Mouse (Mus musculus) thymus, postnatal 25 days (tissue): Measurements from ENCODE around the gene Prr36.
"Not testable (repeated sequence)": the region's sequence is repeated elsewhere in the genome, so short reads cannot be mapped to it uniquely, and the experiment has no call there.

Experiments
- DNase-seq: peaks from one replicate; pipeline ENCODE4 v3.0.0; 2022

Prr36 gene

DNA sequence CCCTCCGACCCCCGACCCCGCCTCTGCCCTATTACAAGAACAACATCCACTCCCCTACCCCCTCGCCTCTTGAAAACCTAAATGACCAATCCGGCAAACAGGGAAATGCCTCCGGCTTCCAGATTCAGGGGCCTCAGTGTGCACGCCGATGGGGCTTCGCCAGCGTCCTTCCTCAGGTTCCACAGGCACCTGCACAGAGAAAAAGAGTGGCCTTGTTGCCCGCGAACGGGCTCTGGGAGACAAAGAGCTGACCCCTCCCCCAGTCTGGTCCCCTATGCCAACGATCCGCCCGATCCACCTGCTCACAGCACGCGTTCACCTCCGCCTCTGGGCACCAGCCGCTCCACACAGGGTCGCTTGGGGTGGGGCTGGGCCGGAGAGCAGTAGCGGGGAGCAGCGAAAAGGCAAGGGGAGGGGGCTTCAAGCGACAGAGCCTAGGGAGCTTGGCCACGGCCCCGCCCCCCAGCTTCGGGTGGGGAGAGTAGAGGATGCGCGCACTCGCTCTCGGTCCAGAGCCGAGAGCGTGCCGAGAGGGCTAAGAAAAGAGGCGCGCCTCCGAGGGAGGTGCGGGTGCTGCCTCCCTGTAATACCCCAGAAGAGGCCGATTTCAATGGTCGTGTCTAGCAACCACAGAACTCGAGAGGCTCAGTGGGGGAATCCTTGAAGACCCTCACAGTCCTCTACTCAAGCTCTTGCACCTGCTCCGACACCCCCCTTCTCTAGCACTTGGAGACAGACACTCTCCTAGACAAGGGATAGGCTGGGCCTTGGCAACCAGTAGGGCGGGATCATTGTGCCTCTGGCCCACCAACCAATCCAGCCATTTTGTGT is at the start of gene Prr36:
Gene Prr36, minus strand, starts transcription at position 669 of the 831 bp plus-strand sequence.
- DNase-seq, result no peak

DNA sequence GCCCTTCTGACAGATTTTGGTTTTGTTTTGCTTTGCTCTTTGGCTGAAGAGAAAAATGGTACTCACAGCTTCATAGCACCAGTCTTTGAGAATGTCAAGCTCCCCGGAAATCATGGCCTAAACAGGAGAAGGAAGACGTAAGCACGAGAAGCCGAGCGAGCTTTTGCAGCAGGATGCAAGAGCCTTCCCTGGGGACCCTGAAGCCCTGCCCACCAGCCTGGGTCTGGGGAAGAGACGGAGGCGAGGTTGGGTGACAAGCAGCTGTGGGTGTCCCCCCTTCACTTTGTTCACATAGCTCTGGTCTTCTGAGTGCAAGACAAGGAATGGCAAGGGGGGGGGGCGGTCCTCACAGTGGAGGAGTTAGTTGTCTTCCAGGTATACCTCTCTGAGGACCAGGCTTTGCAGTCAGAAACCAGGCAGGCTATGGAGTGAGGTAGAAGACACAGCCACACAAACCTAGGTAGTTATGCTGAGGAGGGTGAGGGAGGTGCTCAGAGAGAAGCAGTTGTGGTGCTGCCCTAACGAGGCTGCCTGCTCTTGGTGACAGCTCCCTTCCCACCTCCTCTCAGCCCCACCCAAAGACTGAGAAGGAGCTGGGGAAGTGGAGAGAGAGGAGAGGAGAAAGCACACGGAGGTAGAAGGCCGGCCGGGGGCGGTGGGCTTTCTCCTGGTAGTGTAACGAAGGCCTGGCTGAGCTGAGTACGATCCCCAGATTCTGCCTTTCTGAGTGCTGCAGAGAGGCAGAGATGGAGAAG is 48.1 kb upstream of the Prr36 start:
- no peak for DNase-seq

DNA sequence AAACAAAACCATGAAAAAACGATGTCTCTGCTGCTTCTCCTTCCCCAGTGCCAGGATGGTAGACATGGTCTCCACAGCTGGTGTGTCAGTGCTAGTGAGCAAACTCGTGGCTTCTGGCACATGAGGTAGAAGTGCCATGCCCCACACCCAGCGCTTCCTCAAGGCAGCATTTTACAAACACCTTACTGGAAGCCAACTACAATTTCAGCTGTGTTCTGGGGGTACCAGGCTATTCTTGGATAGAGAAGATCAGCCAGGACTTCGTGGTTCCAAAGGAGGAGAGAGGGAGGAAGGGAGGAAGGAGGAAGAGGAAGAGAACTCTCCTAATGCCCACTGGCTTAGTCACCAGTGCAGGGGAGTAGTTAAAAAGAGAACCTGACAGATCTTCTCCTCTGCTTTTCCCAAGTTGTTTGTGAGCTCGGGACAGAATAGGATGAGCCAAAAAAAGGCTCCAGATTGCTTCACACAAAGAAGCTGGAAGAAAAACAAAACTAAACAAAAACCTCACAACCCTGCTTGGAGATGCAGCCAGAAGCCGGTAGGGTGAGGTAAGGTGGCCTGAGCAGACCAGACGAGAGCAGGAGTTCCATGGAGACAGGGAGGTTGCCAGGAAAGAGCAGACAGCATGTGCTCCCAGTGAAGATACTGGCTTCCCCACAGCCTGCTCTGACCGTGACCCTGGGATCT is 46.0 kb upstream of the Prr36 start:
- no peak for DNase-seq

GRCm38 (mm10) chr8:4259805-4260170 is 42.5 kb upstream of the Prr36 start:
- no peak for DNase-seq

- DNase-seq, result peak; percentile 98
Observed at GRCm38 (mm10) chr8:4259125-4259804, 42.0 kb upstream of the Prr36 start, which contains the start of gene Ctxn1. Gene Ctxn1, minus strand, starts transcription at chr8:4259274.

GRCm38 (mm10) chr8:4258678-4259077 is 41.4 kb upstream of the Prr36 start:
- no peak for DNase-seq

GRCm38 (mm10) chr8:4258233-4258632 is 41.0 kb upstream of the Prr36 start:
- DNase-seq, result peak; percentile 85

GRCm38 (mm10) chr8:4257350-4257749 is 40.1 kb upstream of the Prr36 start:
- DNase-seq, result no peak

DNA sequence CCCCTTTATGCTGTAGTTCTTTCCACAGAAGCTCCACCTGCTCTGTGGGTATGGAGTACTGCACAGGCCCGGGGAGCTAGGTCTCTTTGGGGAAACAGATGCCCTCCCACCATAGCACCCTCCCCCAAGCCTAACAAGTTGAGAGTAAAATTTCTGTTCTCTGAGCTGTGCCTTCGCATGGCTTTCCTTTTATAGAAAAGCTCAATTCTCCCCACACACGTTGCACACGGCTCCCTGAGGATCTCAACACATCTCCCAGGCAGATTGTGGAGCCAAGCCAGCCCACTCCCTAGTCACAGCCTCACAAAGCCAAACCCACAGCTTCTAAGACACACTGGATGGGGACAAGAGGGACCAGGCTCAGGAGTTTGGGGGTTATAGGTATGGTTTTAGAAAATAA is 39.7 kb upstream of the Prr36 start:
- no peak for DNase-seq

DNA sequence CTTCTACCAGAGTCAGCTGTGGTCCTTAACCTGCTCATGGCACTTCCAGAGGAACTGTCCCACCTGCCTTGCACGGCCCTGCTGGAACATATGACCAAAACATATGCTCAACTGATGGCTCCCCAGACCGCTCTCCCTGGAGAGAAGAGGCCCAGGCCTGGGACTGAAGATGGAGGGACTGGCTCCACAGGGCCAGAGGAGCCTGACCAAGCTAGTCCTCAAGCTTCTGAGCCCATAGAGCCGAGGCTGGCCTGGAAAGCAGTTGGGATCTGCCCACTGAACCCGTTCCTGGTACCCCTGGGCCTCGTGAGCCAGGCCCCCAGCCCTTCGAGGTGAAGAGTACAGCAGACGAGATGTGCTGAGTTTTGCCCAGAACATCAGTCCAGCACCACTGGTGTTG is 38.2 kb upstream of the Prr36 start:
- not testable (repeated sequence) for DNase-seq

- no peak for DNase-seq
Observed at GRCm38 (mm10) chr8:4254001-4254400, 36.7 kb upstream of the Prr36 start.

- DNase-seq, result peak; percentile 95
Observed at GRCm38 (mm10) chr8:4252934-4253841, 35.9 kb upstream of the Prr36 start, which contains the start of gene Snapc2. Gene Snapc2, plus strand, starts transcription at chr8:4253080.

GRCm38 (mm10) chr8:4252116-4252760 is 35.0 kb upstream of the Prr36 start:
- DNase-seq, result no peak

- DNase-seq, result peak; percentile 81
Observed at GRCm38 (mm10) chr8:4250306-4250970, 33.2 kb upstream of the Prr36 start.

DNA sequence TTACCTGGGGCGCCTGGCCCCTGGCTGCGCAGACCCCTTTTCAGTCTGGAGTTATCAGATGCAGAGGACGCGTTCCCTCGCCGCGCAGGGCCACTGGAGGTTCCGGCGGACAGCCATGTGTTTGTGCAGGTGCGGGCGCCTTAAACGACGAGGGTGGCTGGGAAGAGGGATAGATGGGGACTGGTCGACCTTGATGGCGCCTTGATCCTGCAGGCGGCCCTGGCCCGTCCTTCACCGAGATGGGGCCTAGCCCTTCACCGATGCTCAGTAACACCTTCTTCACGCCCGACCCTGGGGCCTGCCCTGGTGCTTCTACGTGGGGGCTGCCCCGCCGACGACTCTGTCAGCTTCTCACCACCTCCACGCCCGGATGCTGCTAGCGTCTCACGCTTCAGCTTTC is 32.0 kb upstream of the Prr36 start:
- no peak for DNase-seq

DNA sequence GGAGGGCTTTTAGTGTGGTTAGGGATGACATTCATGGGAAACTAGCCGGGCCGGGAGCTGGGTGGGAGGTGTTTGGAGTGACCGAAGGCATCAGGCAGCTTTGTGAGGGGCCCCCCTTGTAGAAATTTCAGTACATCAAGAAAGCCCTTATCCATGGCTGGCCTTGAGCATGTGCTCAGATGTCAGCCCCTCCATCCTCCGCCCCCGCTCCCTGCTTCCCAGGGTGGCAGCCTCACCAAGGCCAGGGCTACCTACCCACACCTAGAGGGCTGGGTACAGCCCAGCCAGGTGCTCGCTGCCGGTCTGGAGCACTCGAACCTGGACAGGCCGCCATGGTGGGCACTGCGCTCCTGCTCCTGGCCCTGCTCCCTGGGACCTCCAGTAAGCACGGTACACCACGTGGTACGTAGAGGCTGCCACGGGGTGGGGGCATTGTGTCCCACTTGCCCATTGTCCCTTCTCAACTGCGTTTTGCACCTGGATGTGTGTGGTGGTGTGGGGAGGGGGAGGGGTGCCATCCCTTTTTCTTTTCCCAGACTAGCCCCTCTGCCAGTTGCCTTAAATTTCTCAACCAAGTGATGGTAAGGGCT is 30.8 kb upstream of the Prr36 start, which contains the start of gene Tgfbr3l:
Gene Tgfbr3l, plus strand, starts transcription at position 264 of the 590 bp plus-strand sequence.
- no peak for DNase-seq

- no peak for DNase-seq
Observed at GRCm38 (mm10) chr8:4247241-4247640, 30.0 kb upstream of the Prr36 start.

- DNase-seq, result no peak
Observed at GRCm38 (mm10) chr8:4245737-4246136, 28.5 kb upstream of the Prr36 start.

DNA sequence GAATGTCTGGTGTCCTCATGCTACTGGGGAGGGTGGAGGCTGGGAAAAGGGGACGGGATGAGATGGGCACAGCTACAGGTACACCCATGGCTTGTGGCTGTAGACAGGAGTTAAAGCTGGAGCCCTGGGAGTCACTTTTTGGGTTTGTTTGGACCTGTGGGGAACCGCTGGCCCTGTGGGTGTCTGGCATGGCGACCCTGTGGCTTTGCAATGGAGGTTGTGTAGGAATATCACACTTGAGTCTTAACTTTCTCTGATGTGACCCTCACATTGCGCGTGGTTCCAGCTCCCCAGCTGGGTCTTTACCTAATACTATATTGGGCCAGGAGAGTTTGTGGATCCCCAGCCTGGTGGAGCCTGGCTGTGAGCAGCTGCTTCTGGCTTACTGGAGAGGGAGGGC is 27.8 kb upstream of the Prr36 start:
- DNase-seq, result no peak
